Mouse (Mus musculus): ENCODE measurements at regions not wholly inside any gene's neighbourhood (a gene's known extent, or its start where the extent isn't known, plus 50 kb on each side); places are given as distances from the start of the nearest gene placed in this dataset.

- no peaks in the 10 kb centered on the region for H3K27me3 ChIP-seq (ENCODE audit: control insufficient read depth, insufficient read depth, insufficient read length)
- no peak overlapping the region for H3K4me3 ChIP-seq (ENCODE audit: insufficient read depth, poor library complexity, severe bottlenecking)
- H3K79me3 ChIP-seq (ENCODE audit: low read depth), result no peaks in the 10 kb centered on the region
- no peaks in the 10 kb centered on the region for H3K79me2 ChIP-seq (ENCODE audit: control insufficient read depth, insufficient read depth)
- no peaks in the 10 kb centered on the region for H3K36me3 ChIP-seq (ENCODE audit: control insufficient read depth, insufficient read depth)
- no peak for TF ChIP-seq MYOG (IDR thresholded peaks at IDR 0.05; ENCODE audit: control insufficient read depth, extremely low read depth, insufficient read length)
- TF ChIP-seq FOSL1 (IDR thresholded peaks at IDR 0.05; ENCODE audit: insufficient read depth, low read length, poor library complexity, severe bottlenecking), result no peak
- TF ChIP-seq USF1 (IDR thresholded peaks at IDR 0.05; ENCODE audit: low read depth), result no peak
- no peak for TF ChIP-seq MYOD1 (IDR thresholded peaks at IDR 0.05; ENCODE audit: control insufficient read depth, insufficient read length, low read depth)
- TF ChIP-seq CEBPB (IDR thresholded peaks at IDR 0.05; ENCODE audit: low read depth), result no peak
- no peak overlapping the region for H3ac ChIP-seq (ENCODE audit: control insufficient read depth, insufficient read length, low read depth)
These were observed 273.1 kb downstream of the Cyp26b1 start for GRCm38 (mm10) chr6:84320586-84320985.

DNA sequence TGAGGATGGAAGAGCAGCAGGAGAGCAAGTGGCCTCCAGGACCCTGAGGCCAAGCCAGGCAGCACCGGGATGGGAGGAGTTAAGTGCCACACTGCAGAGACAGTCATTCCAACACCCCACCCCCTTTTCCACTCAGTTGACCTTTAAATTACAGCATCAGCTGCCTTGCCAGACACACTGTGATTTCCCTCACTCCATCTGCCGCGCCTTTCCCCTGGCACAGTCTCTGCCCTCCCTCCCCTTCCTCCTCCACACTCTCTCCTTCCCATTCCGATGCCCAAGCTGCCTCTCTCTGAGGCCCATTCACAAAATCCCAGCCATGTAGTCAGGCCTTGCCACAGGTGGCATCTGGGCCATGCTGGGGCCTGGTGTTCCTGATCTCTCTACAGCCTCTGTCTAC is 274.9 kb downstream of the Cyp26b1 start:
- H3K79me3 ChIP-seq (ENCODE audit: low read depth), result no peaks in the 10 kb centered on the region
- no peak overlapping the region for H3K4me3 ChIP-seq (ENCODE audit: insufficient read depth, poor library complexity, severe bottlenecking)
- no peaks in the 10 kb centered on the region for H3K79me2 ChIP-seq (ENCODE audit: control insufficient read depth, insufficient read depth)
- no peaks in the 10 kb centered on the region for H3K36me3 ChIP-seq (ENCODE audit: control insufficient read depth, insufficient read depth)
- no peak overlapping the region for H3ac ChIP-seq (ENCODE audit: control insufficient read depth, insufficient read length, low read depth)
- no peaks in the 10 kb centered on the region for H3K27me3 ChIP-seq (ENCODE audit: control insufficient read depth, insufficient read depth, insufficient read length)
- TF ChIP-seq MAX (IDR thresholded peaks at IDR 0.05), result no peak
- TF ChIP-seq MYOG (IDR thresholded peaks at IDR 0.05; ENCODE audit: control insufficient read depth, extremely low read depth, insufficient read length), result no peak
- TF ChIP-seq USF1 (IDR thresholded peaks at IDR 0.05; ENCODE audit: low read depth), result no peak
- no peak for TF ChIP-seq FOSL1 (IDR thresholded peaks at IDR 0.05; ENCODE audit: insufficient read depth, low read length, poor library complexity, severe bottlenecking)
- TF ChIP-seq MYOD1 (IDR thresholded peaks at IDR 0.05; ENCODE audit: control insufficient read depth, insufficient read length, low read depth), result no peak
- TF ChIP-seq CTCF (IDR thresholded peaks at IDR 0.05; ENCODE audit: control insufficient read depth, insufficient read depth, insufficient read length), result no peak
- no peak for TF ChIP-seq CEBPB (IDR thresholded peaks at IDR 0.05; ENCODE audit: low read depth)

DNA sequence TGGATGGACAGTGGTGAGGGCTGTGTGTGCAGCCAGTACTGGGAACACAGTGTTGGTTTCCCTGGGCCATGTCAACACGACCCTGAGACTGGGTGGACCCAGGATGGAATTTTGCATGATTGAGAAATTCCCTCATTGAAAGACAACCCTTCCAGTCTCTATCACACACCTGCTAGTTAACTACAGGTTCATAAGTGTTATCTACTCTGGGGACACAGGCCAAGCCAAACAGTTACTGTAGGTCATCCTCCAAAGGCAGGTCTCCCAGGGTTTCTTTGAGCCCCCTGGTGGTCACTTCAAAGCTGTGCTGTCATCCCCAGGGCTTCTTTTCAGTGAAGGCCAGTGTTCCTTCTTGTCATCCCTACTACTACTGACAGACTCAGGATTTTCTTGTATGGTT is 276.7 kb downstream of the Cyp26b1 start:
- Histone ChIP-seq H3K27me3 (ENCODE audit: control insufficient read depth, insufficient read depth, insufficient read length) (no peaks in the 10 kb centered on the region), H3ac (ENCODE audit: control insufficient read depth, insufficient read length, low read depth) (no peak overlapping the region), H3K4me3 (ENCODE audit: insufficient read depth, poor library complexity, severe bottlenecking) (no peak overlapping the region), H3K36me3 (ENCODE audit: control insufficient read depth, insufficient read depth) (no peaks in the 10 kb centered on the region), H3K79me2 (ENCODE audit: control insufficient read depth, insufficient read depth) (no peaks in the 10 kb centered on the region), H3K79me3 (ENCODE audit: low read depth) (no peaks in the 10 kb centered on the region)
- TF ChIP-seq CTCF (IDR thresholded peaks at IDR 0.05; ENCODE audit: control insufficient read depth, insufficient read depth, insufficient read length) (no peak), MYOG (IDR thresholded peaks at IDR 0.05; ENCODE audit: control insufficient read depth, extremely low read depth, insufficient read length) (no peak), CEBPB (IDR thresholded peaks at IDR 0.05; ENCODE audit: low read depth) (no peak), MAX (IDR thresholded peaks at IDR 0.05) (no peak), MYOD1 (IDR thresholded peaks at IDR 0.05; ENCODE audit: control insufficient read depth, insufficient read length, low read depth) (no peak), USF1 (IDR thresholded peaks at IDR 0.05; ENCODE audit: low read depth) (no peak), FOSL1 (IDR thresholded peaks at IDR 0.05; ENCODE audit: insufficient read depth, low read length, poor library complexity, severe bottlenecking) (no peak)

GRCm38 (mm10) chr6:84315175-84315912 is 278.4 kb downstream of the Cyp26b1 start:
- Histone ChIP-seq H3K79me3 (ENCODE audit: low read depth) (no peaks in the 10 kb centered on the region), H3K79me2 (ENCODE audit: control insufficient read depth, insufficient read depth) (no peaks in the 10 kb centered on the region), H3K27me3 (ENCODE audit: control insufficient read depth, insufficient read depth, insufficient read length) (no peaks in the 10 kb centered on the region), H3K4me3 (ENCODE audit: insufficient read depth, poor library complexity, severe bottlenecking) (no peak overlapping the region), H3K36me3 (ENCODE audit: control insufficient read depth, insufficient read depth) (no peaks in the 10 kb centered on the region), H3ac (ENCODE audit: control insufficient read depth, insufficient read length, low read depth) (no peak overlapping the region)
- no peak for TF ChIP-seq MYOG (IDR thresholded peaks at IDR 0.05; ENCODE audit: control insufficient read depth, extremely low read depth, insufficient read length)
- TF ChIP-seq MYOD1 (IDR thresholded peaks at IDR 0.05; ENCODE audit: control insufficient read depth, insufficient read length, low read depth), result peak; percentile 94

GRCm38 (mm10) chr6:84313797-84314196 is 279.9 kb downstream of the Cyp26b1 start:
- TF ChIP-seq FOSL1 (IDR thresholded peaks at IDR 0.05; ENCODE audit: insufficient read depth, low read length, poor library complexity, severe bottlenecking), result no peak
- TF ChIP-seq CTCF (IDR thresholded peaks at IDR 0.05; ENCODE audit: control insufficient read depth, insufficient read depth, insufficient read length), result no peak
- TF ChIP-seq CEBPB (IDR thresholded peaks at IDR 0.05; ENCODE audit: low read depth), result no peak
- TF ChIP-seq MAX (IDR thresholded peaks at IDR 0.05), result no peak
- no peak for TF ChIP-seq MYOG (IDR thresholded peaks at IDR 0.05; ENCODE audit: control insufficient read depth, extremely low read depth, insufficient read length)
- TF ChIP-seq USF1 (IDR thresholded peaks at IDR 0.05; ENCODE audit: low read depth), result no peak
- no peak for TF ChIP-seq MYOD1 (IDR thresholded peaks at IDR 0.05; ENCODE audit: control insufficient read depth, insufficient read length, low read depth)
- Histone ChIP-seq H3K27me3 (ENCODE audit: control insufficient read depth, insufficient read depth, insufficient read length) (no peaks in the 10 kb centered on the region), H3K79me3 (ENCODE audit: low read depth) (no peaks in the 10 kb centered on the region)

More at GRCm38 (mm10) chr6:84313797-84314196, 279.9 kb downstream of the Cyp26b1 start:
- Histone ChIP-seq H3K4me3 (ENCODE audit: insufficient read depth, poor library complexity, severe bottlenecking) (no peak overlapping the region), H3K36me3 (ENCODE audit: control insufficient read depth, insufficient read depth) (no peaks in the 10 kb centered on the region), H3ac (ENCODE audit: control insufficient read depth, insufficient read length, low read depth) (no peak overlapping the region), H3K79me2 (ENCODE audit: control insufficient read depth, insufficient read depth) (no peaks in the 10 kb centered on the region)

Data from C2C12 (cell line).